Mouse (Mus musculus) layer of hippocampus, adult 11-12 months (tissue): ENCODE measurements around the gene Pum2.
"Not testable (repeated sequence)": the region's sequence is repeated elsewhere in the genome, so short reads cannot be mapped to it uniquely, and the experiment has no call there.

Experiments used
- DNase-seq: peaks from one replicate; pipeline ENCODE4 v3.0.0; 2022; ENCODE audit warnings: low spot score

Pum2 gene

GRCm38 (mm10) chr12:8669421-8669820, 4.5 kb upstream of the Pum2 start:
- DNase-seq = no peak

GRCm38 (mm10) chr12:8669846-8670245, 4.1 kb upstream of the Pum2 start:
- no peak for DNase-seq

- no peak for DNase-seq
Observed at GRCm38 (mm10) chr12:8673121-8673973, 587 bp upstream of the Pum2 start.

- peak; percentile 47 for DNase-seq
Observed at GRCm38 (mm10) chr12:8674377-8674864, 487 bp downstream of the Pum2 start.

GRCm38 (mm10) chr12:8674891-8675341, 982 bp downstream of the Pum2 start:
- no peak for DNase-seq

GRCm38 (mm10) chr12:8675361-8675760, 1.4 kb downstream of the Pum2 start:
- DNase-seq = no peak

- no peak for DNase-seq
Observed at GRCm38 (mm10) chr12:8676341-8676740, 2.4 kb downstream of the Pum2 start.

GRCm38 (mm10) chr12:8677926-8678325, 4.0 kb downstream of the Pum2 start:
- no peak for DNase-seq

- DNase-seq = no peak
Observed at GRCm38 (mm10) chr12:8684200-8684599, 10.3 kb downstream of the Pum2 start.

GRCm38 (mm10) chr12:8685036-8685435, 11.1 kb downstream of the Pum2 start:
- DNase-seq = no peak

- DNase-seq = not testable (repeated sequence)
Observed at GRCm38 (mm10) chr12:8689882-8690281, 15.9 kb downstream of the Pum2 start.

- peak; percentile 50 for DNase-seq
Observed at GRCm38 (mm10) chr12:8698895-8699294, 25.0 kb downstream of the Pum2 start.

GRCm38 (mm10) chr12:8703988-8704387, 30.1 kb downstream of the Pum2 start:
- no peak for DNase-seq

GRCm38 (mm10) chr12:8708876-8709275, 34.9 kb downstream of the Pum2 start:
- DNase-seq = no peak

- no peak for DNase-seq
Observed at GRCm38 (mm10) chr12:8712665-8713064, 38.7 kb downstream of the Pum2 start.

GRCm38 (mm10) chr12:8716093-8716492, 42.2 kb downstream of the Pum2 start:
- no peak for DNase-seq

- DNase-seq = no peak
Observed at GRCm38 (mm10) chr12:8726890-8727289, 53.0 kb downstream of the Pum2 start.

GRCm38 (mm10) chr12:8728739-8729138, 54.8 kb downstream of the Pum2 start:
- no peak for DNase-seq

- DNase-seq = no peak
Observed at GRCm38 (mm10) chr12:8753654-8754053, 79.7 kb downstream of the Pum2 start.

- no peak for DNase-seq
Observed at GRCm38 (mm10) chr12:8754116-8754515, 80.2 kb downstream of the Pum2 start.

GRCm38 (mm10) chr12:8758029-8758428, 84.1 kb downstream of the Pum2 start:
- no peak for DNase-seq

GRCm38 (mm10) chr12:8759115-8759514, 85.2 kb downstream of the Pum2 start:
- DNase-seq = no peak

GRCm38 (mm10) chr12:8759779-8760178, 85.8 kb downstream of the Pum2 start:
- DNase-seq = no peak

GRCm38 (mm10) chr12:8760561-8760960, 86.6 kb downstream of the Pum2 start:
- DNase-seq = no peak
